Mouse (Mus musculus) hindbrain, embryonic 16.5 days (tissue): ENCODE results near the gene Cma2. TPM values are rescaled to one million over a fixed set of nuclear protein-coding genes. Genes with fewer than 3 reads are reported as not detected.
"Not testable (repeated sequence)": the region's sequence is repeated elsewhere in the genome, so short reads cannot be mapped to it uniquely, and the experiment has no call there.

ENCODE experiments used
- ATAC-seq: fragments of 200-750 bp; cut with Nextera tagmentation; 2 replicates; pipeline ENCODE4 v1.8.0; 2017; ENCODE audit warnings: moderate TSS enrichment, moderate library complexity
- H3K27ac ChIP-seq: fragments of 300-500 bp; sonication (generic); 2 replicates; pipeline ENCODE4 v1.5.1; 2014; ENCODE audit warnings: low read depth, mild to moderate bottlenecking, control low read depth, low read length, moderate library complexity
- H3K27me3 ChIP-seq: fragments of 300-500 bp; sonication (generic); replicated peaks from 2 replicates; pipeline ENCODE4 v1.6.1; 2014; ENCODE audit warnings: low read length; ENCODE audit not compliant: control insufficient read depth, insufficient read depth
- H3K36me3 ChIP-seq: fragments of 300-500 bp; sonication (generic); 2 replicates; pipeline ENCODE4 v1.6.1; 2014; ENCODE audit warnings: mild to moderate bottlenecking, low read length, moderate library complexity, mixed read lengths; ENCODE audit not compliant: control insufficient read depth, insufficient read depth
- H3K4me1 ChIP-seq: fragments of 300-500 bp; sonication (generic); 2 replicates; pipeline ENCODE4 v1.6.1; 2014; ENCODE audit warnings: low read depth, low read length; ENCODE audit not compliant: control insufficient read depth, insufficient read depth
- H3K4me2 ChIP-seq: fragments of 300-500 bp; sonication (generic); 2 replicates; pipeline ENCODE4 v1.6.1; 2014; ENCODE audit warnings: mild to moderate bottlenecking, low read length, control low read depth, moderate library complexity
- H3K4me3 ChIP-seq: fragments of 300-500 bp; sonication (generic); 2 replicates; pipeline ENCODE4 v1.5.1; 2014; ENCODE audit warnings: mild to moderate bottlenecking, low read length, control low read depth, moderate library complexity
- H3K9ac ChIP-seq: fragments of 300-500 bp; sonication (generic); 2 replicates; pipeline ENCODE4 v1.6.1; 2014; ENCODE audit warnings: low read depth, mild to moderate bottlenecking, control low read depth, low read length, moderate library complexity
- H3K9me3 ChIP-seq: fragments of 300-500 bp; sonication (generic); 2 replicates; pipeline ENCODE4 v1.6.1; 2014; ENCODE audit warnings: mild to moderate bottlenecking, low read length, moderate library complexity; ENCODE audit not compliant: control insufficient read depth
- WGBS: fragments of 180-500 bp; shearing (Covaris S2); extraction: QIAGEN DNeasy Blood & Tissue Kit; methylation state at CpG from one replicate; pipeline ENCODE4 v1.1.7; 2014; 5-methylcytosine and 5-hydroxymethylcytosine counted together
- polyA plus RNA-seq: library from polyadenylated mRNA; unstranded; fragments of >200 nt; fragmentation: Nextera tagmentation; extraction: Ambion mirVana; gene quantifications from 2 replicates; pipeline ENCODE4 v1.2.1, GENCODE M21; 2015

The Cma2 gene
- polyA plus RNA-seq, 1 experiment from 2014 or later, result not detected

- H3K4me2 ChIP-seq, result no peak overlapping the region
- no peak overlapping the region for H3K9ac ChIP-seq
- H3K27ac ChIP-seq, result no peak overlapping the region
- no peaks in the 10 kb centered on the region for H3K4me1 ChIP-seq
- WGBS, result 53% methylated on average over 7 of the region's 7 CpGs
- H3K9me3 ChIP-seq, result no peaks in the 10 kb centered on the region
- no peak for ATAC-seq
- H3K27me3 ChIP-seq, result no peaks in the 10 kb centered on the region
- no peak overlapping the region for H3K4me3 ChIP-seq
- H3K36me3 ChIP-seq, result no peaks in the 10 kb centered on the region
Observed at GRCm38 (mm10) chr14:55940070-55940800, 10.5 kb upstream of the Cma2 start.

GRCm38 (mm10) chr14:55943601-55944000, 7.2 kb upstream of the Cma2 start:
- Histone ChIP-seq H3K36me3 (no peaks in the 10 kb centered on the region), H3K9me3 (no peaks in the 10 kb centered on the region), H3K4me3 (no peak overlapping the region), H3K27ac (no peak overlapping the region), H3K27me3 (no peaks in the 10 kb centered on the region), H3K4me2 (no peak overlapping the region), H3K9ac (no peak overlapping the region), H3K4me1 (no peaks in the 10 kb centered on the region)
- ATAC-seq, result no peak
- 85% methylated on average over 11 of the region's 11 CpGs for WGBS

GRCm38 (mm10) chr14:55944575-55944974, 6.2 kb upstream of the Cma2 start, which contains the start of gene Cma1:
TSS of gene Cma1 (minus strand) at chr14:55944675.
- no peaks in the 10 kb centered on the region for H3K9me3 ChIP-seq
- no peaks in the 10 kb centered on the region for H3K27me3 ChIP-seq
- H3K4me3 ChIP-seq, result no peak within 1 kb of the TSS
- no peaks in the 10 kb centered on the region for H3K36me3 ChIP-seq
- WGBS, result 82% methylated on average over 4 of the region's 4 CpGs
- no peaks in the 10 kb centered on the region for H3K4me1 ChIP-seq
- H3K9ac ChIP-seq, result no peak within 1 kb of the TSS
- no peak for ATAC-seq
- no peak within 1 kb of the TSS for H3K27ac ChIP-seq
- H3K4me2 ChIP-seq, result no peak within 1 kb of the TSS

- Histone ChIP-seq H3K4me1 (no peaks in the 10 kb centered on the region), H3K27me3 (no peaks in the 10 kb centered on the region), H3K27ac (no peak overlapping the region), H3K4me3 (no peak overlapping the region), H3K36me3 (no peaks in the 10 kb centered on the region), H3K4me2 (no peak overlapping the region), H3K9ac (no peak overlapping the region), H3K9me3 (no peaks in the 10 kb centered on the region)
- no peak for ATAC-seq
- 94% methylated on average over 2 of the region's 2 CpGs for WGBS
Observed at GRCm38 (mm10) chr14:55946269-55946969, 4.4 kb upstream of the Cma2 start.

GRCm38 (mm10) chr14:55963263-55963662, 12.5 kb downstream of the Cma2 start:
- Histone ChIP-seq H3K9me3 (no peaks in the 10 kb centered on the region), H3K27ac (no peak overlapping the region)
- 0% methylated on average over 1 of the region's 1 CpGs for WGBS

GRCm38 (mm10) chr14:55963900-55964299, 13.1 kb downstream of the Cma2 start:
- H3K4me1 ChIP-seq, H3K4me2 ChIP-seq, H3K27me3 ChIP-seq, H3K9ac ChIP-seq, H3K9me3 ChIP-seq, ATAC-seq, H3K36me3 ChIP-seq, H3K27ac ChIP-seq, H3K4me3 ChIP-seq: not testable (repeated sequence)
- 58% methylated on average over 2 of the region's 2 CpGs for WGBS

More at GRCm38 (mm10) chr14:55963263-55963662, 12.5 kb downstream of the Cma2 start:
- Histone ChIP-seq H3K4me3 (no peak overlapping the region), H3K9ac (no peak overlapping the region), H3K4me2 (no peak overlapping the region), H3K36me3 (no peaks in the 10 kb centered on the region), H3K27me3 (no peaks in the 10 kb centered on the region), H3K4me1 (no peaks in the 10 kb centered on the region)
- 0 out of 2 replicates have a peak, but pooled peaks have one; percentile 45 for ATAC-seq

GRCm38 (mm10) chr14:55987464-55987863, 36.7 kb downstream of the Cma2 start:
- H3K9me3 ChIP-seq, H3K27ac ChIP-seq, H3K9ac ChIP-seq, H3K4me2 ChIP-seq, H3K4me3 ChIP-seq, H3K36me3 ChIP-seq, H3K4me1 ChIP-seq, ATAC-seq, H3K27me3 ChIP-seq: not testable (repeated sequence)
- 100% methylated on average over 1 of the region's 3 CpGs for WGBS

- Histone ChIP-seq H3K27me3 (no peaks in the 10 kb centered on the region), H3K27ac (no peak overlapping the region), H3K4me1 (no peaks in the 10 kb centered on the region), H3K36me3 (no peaks in the 10 kb centered on the region), H3K4me3 (no peak overlapping the region), H3K9ac (no peak overlapping the region), H3K4me2 (no peak overlapping the region), H3K9me3 (no peaks in the 10 kb centered on the region)
- no peak for ATAC-seq
- WGBS, result 74% methylated on average over 3 of the region's 3 CpGs
Observed at GRCm38 (mm10) chr14:56013147-56013546, 62.4 kb downstream of the Cma2 start.

GRCm38 (mm10) chr14:56013924-56014323, 63.1 kb downstream of the Cma2 start:
- H3K36me3 ChIP-seq, result no peaks in the 10 kb centered on the region
- 93% methylated on average over 2 of the region's 2 CpGs for WGBS
- H3K4me1 ChIP-seq, result no peaks in the 10 kb centered on the region
- no peaks in the 10 kb centered on the region for H3K27me3 ChIP-seq
- no peaks in the 10 kb centered on the region for H3K9me3 ChIP-seq
- no peak for ATAC-seq
- no peak overlapping the region for H3K4me2 ChIP-seq
- no peak overlapping the region for H3K27ac ChIP-seq
- H3K4me3 ChIP-seq, result no peak overlapping the region
- no peak overlapping the region for H3K9ac ChIP-seq
